Mouse (Mus musculus): ENCODE data around the gene Duox1.

DNA sequence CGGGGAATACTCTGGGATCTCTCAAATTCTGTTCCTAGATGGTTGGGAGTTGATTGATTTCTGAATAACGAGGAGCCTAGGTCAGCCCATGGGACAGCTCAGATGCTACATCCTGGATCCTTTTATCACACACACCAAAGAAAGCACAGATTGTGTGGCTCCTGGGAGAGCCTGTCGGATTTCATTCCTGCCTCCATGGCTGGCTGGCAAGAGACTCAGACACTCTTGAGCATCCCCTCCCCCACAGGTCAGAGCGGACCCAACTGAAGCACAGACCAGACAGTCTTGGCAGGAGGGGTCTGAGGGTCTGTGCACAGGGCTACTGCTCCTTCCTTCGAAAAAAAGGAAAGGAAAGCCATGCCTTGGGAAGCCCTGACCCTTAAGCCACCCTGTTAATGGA lies 51.2 kb downstream of the Duox1 start:
- TF ChIP-seq MYC (IDR thresholded peaks at IDR 0.05; ENCODE audit: low read depth, low read length) (no peak), CTCF (conservative IDR thresholded peaks at IDR 0.05 in 1 of 2, IDR thresholded peaks at IDR 0.05 in 1 of 2; ENCODE audit: low read depth in 2 of 2, low read length in 2 of 2) (no peak), MAFK (IDR thresholded peaks at IDR 0.05; ENCODE audit: insufficient replicate concordance, low read length) (no peak), SIN3A (IDR thresholded peaks at IDR 0.05; ENCODE audit: low read length) (no peak)

Measured in CH12.LX (cell line).